Mouse (Mus musculus) intestine, embryonic 15.5 days (tissue): ENCODE data around the gene Arhgap42. TPM values are rescaled to one million over a fixed set of nuclear protein-coding genes. Genes with fewer than 3 reads are reported as not detected.

Source experiments
- ATAC-seq: fragments of 200-750 bp; cut with Nextera tagmentation; 2 replicates; pipeline ENCODE4 v1.8.0; 2017; ENCODE audit warnings: moderate TSS enrichment, moderate library complexity
- H3K27ac ChIP-seq: fragments of 300-500 bp; sonication (generic); 2 replicates; pipeline ENCODE4 v1.5.1; 2015; ENCODE audit warnings: mild to moderate bottlenecking, inconsistent platforms
- H3K27me3 ChIP-seq: fragments of 300-500 bp; sonication (generic); replicated peaks from 2 replicates; pipeline ENCODE4 v1.6.1; 2015; ENCODE audit warnings: inconsistent platforms
- H3K36me3 ChIP-seq: fragments of 300-500 bp; sonication (generic); 2 replicates; pipeline ENCODE4 v1.6.1; 2015; ENCODE audit warnings: inconsistent platforms
- H3K4me1 ChIP-seq: fragments of 300-500 bp; sonication (generic); replicated peaks from 2 replicates; pipeline ENCODE4 v1.6.1; 2015; ENCODE audit warnings: inconsistent platforms
- H3K4me2 ChIP-seq: fragments of 300-500 bp; sonication (generic); replicated peaks from 2 replicates; pipeline ENCODE4 v1.6.1; 2015; ENCODE audit warnings: mild to moderate bottlenecking, inconsistent platforms
- H3K4me3 ChIP-seq: fragments of 300-500 bp; sonication (generic); replicated peaks from 2 replicates; pipeline ENCODE4 v1.5.1; 2015; ENCODE audit warnings: inconsistent platforms
- H3K9ac ChIP-seq: fragments of 300-500 bp; sonication (generic); 2 replicates; pipeline ENCODE4 v1.6.1; 2015; ENCODE audit warnings: inconsistent platforms
- H3K9me3 ChIP-seq: fragments of 300-500 bp; sonication (generic); 2 replicates; pipeline ENCODE4 v1.6.1; 2016; ENCODE audit warnings: inconsistent platforms
- polyA plus RNA-seq: library from polyadenylated mRNA; unstranded; fragments of >200 nt; fragmentation: Nextera tagmentation; extraction: Ambion mirVana; gene quantifications from 2 replicates; pipeline ENCODE4 v1.2.1, GENCODE M21; 2015

Arhgap42 gene
- polyA plus RNA-seq, 1 experiment from 2014 or later, result 43.0 TPM

DNA sequence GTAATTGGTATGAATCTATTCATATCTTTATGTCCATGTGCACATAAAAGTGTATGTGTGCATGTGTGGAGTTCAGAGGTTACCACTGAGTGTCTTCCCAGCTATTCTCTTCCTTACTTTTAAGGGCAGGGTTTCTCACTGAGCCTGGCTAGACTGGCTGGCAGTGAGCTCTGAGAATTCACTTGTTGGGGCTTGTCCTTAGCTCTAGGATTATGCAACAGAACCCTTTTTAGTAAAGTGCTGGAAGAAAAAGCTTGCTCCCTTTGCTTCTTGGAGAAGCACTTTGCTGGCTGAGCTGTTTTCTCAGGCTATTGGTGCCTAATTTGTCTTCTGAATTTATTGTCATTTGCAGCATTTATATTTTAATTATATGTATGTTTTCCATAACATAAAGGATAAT lies 285.6 kb downstream of the Arhgap42 start:
- H3K9ac ChIP-seq, result no peak overlapping the region
- H3K4me1 ChIP-seq, result no peaks in the 10 kb centered on the region
- H3K27me3 ChIP-seq, result no peaks in the 10 kb centered on the region
- ATAC-seq, result no peak
- no peak overlapping the region for H3K27ac ChIP-seq
- no peak overlapping the region for H3K4me3 ChIP-seq
- H3K4me2 ChIP-seq, result no peak overlapping the region
- no peaks in the 10 kb centered on the region for H3K9me3 ChIP-seq
- no peaks in the 10 kb centered on the region for H3K36me3 ChIP-seq
